Mouse (Mus musculus): ENCODE measurements at regions not wholly inside any gene's neighbourhood (a gene's known extent, or its start where the extent isn't known, plus 50 kb on each side); places are given as distances from the start of the nearest gene placed in this dataset.

GRCm38 (mm10) chr5:52920251-52920650 is 86.4 kb downstream of the Anapc4 start:
- Histone ChIP-seq H3K9me3 (no peaks in the 10 kb centered on the region), H3K27ac (no peak overlapping the region), H3K4me2 (replicated peaks) (no peak overlapping the region), H3K4me3 (replicated peaks) (no peak overlapping the region), H3K9ac (replicated peaks) (no peak overlapping the region), H3K4me1 (replicated peaks) (no peaks in the 10 kb centered on the region), H3K27me3 (no peaks in the 10 kb centered on the region), H3K36me3 (no peaks in the 10 kb centered on the region)
- ATAC-seq = no peak
- 92% methylated on average over 3 of the region's 3 CpGs for WGBS

GRCm38 (mm10) chr5:52920722-52921264 is 87.0 kb downstream of the Anapc4 start:
- Histone ChIP-seq H3K4me2 (replicated peaks) (no peak overlapping the region), H3K9me3 (no peaks in the 10 kb centered on the region), H3K4me1 (replicated peaks) (no peaks in the 10 kb centered on the region), H3K27me3 (no peaks in the 10 kb centered on the region), H3K4me3 (replicated peaks) (no peak overlapping the region), H3K36me3 (no peaks in the 10 kb centered on the region), H3K9ac (replicated peaks) (no peak overlapping the region), H3K27ac (no peak overlapping the region)
- ATAC-seq = no peak
- 87% methylated on average over 7 of the region's 7 CpGs for WGBS

- 72% methylated on average over 6 of the region's 6 CpGs for WGBS
Observed at GRCm38 (mm10) chr5:52925006-52925405, 91.2 kb downstream of the Anapc4 start.

GRCm38 (mm10) chr5:52929690-52930089 is 95.9 kb downstream of the Anapc4 start:
- no peak overlapping the region for H3K9ac ChIP-seq (replicated peaks)
- no peaks in the 10 kb centered on the region for H3K9me3 ChIP-seq
- no peak overlapping the region for H3K4me3 ChIP-seq (replicated peaks)
- H3K27me3 ChIP-seq = no peaks in the 10 kb centered on the region
- no peaks in the 10 kb centered on the region for H3K4me1 ChIP-seq (replicated peaks)
- no peak overlapping the region for H3K27ac ChIP-seq
- WGBS = 80% methylated on average over 8 of the region's 8 CpGs
- H3K4me2 ChIP-seq (replicated peaks) = no peak overlapping the region
- no peaks in the 10 kb centered on the region for H3K36me3 ChIP-seq
- no peak for ATAC-seq

More at GRCm38 (mm10) chr5:52925006-52925405, 91.2 kb downstream of the Anapc4 start:
- Histone ChIP-seq H3K4me1 (replicated peaks) (no peaks in the 10 kb centered on the region), H3K27me3 (no peaks in the 10 kb centered on the region), H3K4me2 (replicated peaks) (no peak overlapping the region), H3K36me3 (no peaks in the 10 kb centered on the region), H3K9ac (replicated peaks) (no peak overlapping the region), H3K9me3 (no peaks in the 10 kb centered on the region), H3K27ac (no peak overlapping the region), H3K4me3 (replicated peaks) (no peak overlapping the region)
- no peak for ATAC-seq

- Histone ChIP-seq H3K4me3 (replicated peaks) (no peak overlapping the region), H3K36me3 (no peaks in the 10 kb centered on the region), H3K27me3 (no peaks in the 10 kb centered on the region), H3K4me1 (replicated peaks) (no peaks in the 10 kb centered on the region), H3K9me3 (no peaks in the 10 kb centered on the region), H3K4me2 (replicated peaks) (no peak overlapping the region), H3K27ac (no peak overlapping the region), H3K9ac (replicated peaks) (no peak overlapping the region)
- ATAC-seq = no peak
- WGBS = 83% methylated on average over 6 of the region's 6 CpGs
Observed at GRCm38 (mm10) chr5:52933291-52933690, 99.5 kb downstream of the Anapc4 start.

GRCm38 (mm10) chr5:52937626-52938025 is 100.3 kb upstream of the Slc34a2 start:
- 83% methylated on average over 1 of the region's 1 CpGs for WGBS
- Histone ChIP-seq H3K4me1 (replicated peaks) (no peaks in the 10 kb centered on the region), H3K27ac (no peak overlapping the region), H3K9me3 (no peaks in the 10 kb centered on the region), H3K4me3 (replicated peaks) (no peak overlapping the region), H3K27me3 (no peaks in the 10 kb centered on the region), H3K36me3 (no peaks in the 10 kb centered on the region), H3K4me2 (replicated peaks) (no peak overlapping the region), H3K9ac (replicated peaks) (no peak overlapping the region)
- no peak for ATAC-seq

- no peaks in the 10 kb centered on the region for H3K36me3 ChIP-seq
- no peak overlapping the region for H3K4me3 ChIP-seq (replicated peaks)
- no peak overlapping the region for H3K9ac ChIP-seq (replicated peaks)
- H3K9me3 ChIP-seq = no peaks in the 10 kb centered on the region
- WGBS = 96% methylated on average over 6 of the region's 6 CpGs
- no peak for ATAC-seq
- no peaks in the 10 kb centered on the region for H3K27me3 ChIP-seq
- H3K4me1 ChIP-seq (replicated peaks) = no peaks in the 10 kb centered on the region
- no peak overlapping the region for H3K4me2 ChIP-seq (replicated peaks)
- no peak overlapping the region for H3K27ac ChIP-seq
Observed at GRCm38 (mm10) chr5:52939994-52940393, 97.9 kb upstream of the Slc34a2 start.

GRCm38 (mm10) chr5:52940645-52941044 is 97.2 kb upstream of the Slc34a2 start:
- Histone ChIP-seq H3K4me3 (replicated peaks) (no peak overlapping the region), H3K4me1 (replicated peaks) (no peaks in the 10 kb centered on the region), H3K9ac (replicated peaks) (no peak overlapping the region), H3K27me3 (no peaks in the 10 kb centered on the region), H3K4me2 (replicated peaks) (no peak overlapping the region), H3K9me3 (no peaks in the 10 kb centered on the region), H3K36me3 (no peaks in the 10 kb centered on the region), H3K27ac (no peak overlapping the region)
- no peak for ATAC-seq
- WGBS = 84% methylated on average over 4 of the region's 4 CpGs

GRCm38 (mm10) chr5:52953875-52954274 is 84.0 kb upstream of the Slc34a2 start:
- WGBS = 68% methylated on average over 8 of the region's 8 CpGs

GRCm38 (mm10) chr5:52954713-52955112 is 83.2 kb upstream of the Slc34a2 start:
- no peaks in the 10 kb centered on the region for H3K9me3 ChIP-seq
- no peak for ATAC-seq
- no peaks in the 10 kb centered on the region for H3K36me3 ChIP-seq
- WGBS = 92% methylated on average over 3 of the region's 3 CpGs
- H3K4me1 ChIP-seq (replicated peaks) = no peaks in the 10 kb centered on the region
- no peak overlapping the region for H3K27ac ChIP-seq
- no peak overlapping the region for H3K4me3 ChIP-seq (replicated peaks)
- no peaks in the 10 kb centered on the region for H3K27me3 ChIP-seq
- no peak overlapping the region for H3K4me2 ChIP-seq (replicated peaks)
- no peak overlapping the region for H3K9ac ChIP-seq (replicated peaks)

More at GRCm38 (mm10) chr5:52953875-52954274, 84.0 kb upstream of the Slc34a2 start:
- Histone ChIP-seq H3K27ac (no peak overlapping the region), H3K9me3 (no peaks in the 10 kb centered on the region), H3K4me2 (replicated peaks) (no peak overlapping the region), H3K36me3 (no peaks in the 10 kb centered on the region), H3K9ac (replicated peaks) (no peak overlapping the region), H3K4me1 (replicated peaks) (no peaks in the 10 kb centered on the region), H3K4me3 (replicated peaks) (no peak overlapping the region), H3K27me3 (no peaks in the 10 kb centered on the region)
- no peak for ATAC-seq

GRCm38 (mm10) chr5:52964209-52964608 is 73.7 kb upstream of the Slc34a2 start:
- Histone ChIP-seq H3K9ac (replicated peaks) (no peak overlapping the region), H3K36me3 (no peaks in the 10 kb centered on the region), H3K9me3 (no peaks in the 10 kb centered on the region), H3K4me2 (replicated peaks) (no peak overlapping the region), H3K4me1 (replicated peaks) (no peaks in the 10 kb centered on the region), H3K27me3 (no peaks in the 10 kb centered on the region), H3K4me3 (replicated peaks) (no peak overlapping the region), H3K27ac (no peak overlapping the region)
- ATAC-seq = no peak
- WGBS = 80% methylated on average over 4 of the region's 4 CpGs

- Histone ChIP-seq H3K27ac (no peak overlapping the region), H3K9me3 (no peaks in the 10 kb centered on the region), H3K4me2 (replicated peaks) (no peak overlapping the region), H3K9ac (replicated peaks) (no peak overlapping the region), H3K36me3 (no peaks in the 10 kb centered on the region), H3K4me1 (replicated peaks) (peaks cover 4% of the 10 kb centered on the region; the same call in 1 of the 2 replicates), H3K27me3 (no peaks in the 10 kb centered on the region), H3K4me3 (replicated peaks) (no peak overlapping the region)
- peak; percentile 62 for ATAC-seq
- WGBS = 33% methylated on average over 5 of the region's 5 CpGs
Observed at GRCm38 (mm10) chr5:52971811-52972210, 66.1 kb upstream of the Slc34a2 start.

- Histone ChIP-seq H3K4me3 (replicated peaks) (no peak overlapping the region), H3K9me3 (no peaks in the 10 kb centered on the region), H3K27me3 (no peaks in the 10 kb centered on the region), H3K4me1 (replicated peaks) (peaks cover 4% of the 10 kb centered on the region; the same call in 1 of the 2 replicates), H3K4me2 (replicated peaks) (no peak overlapping the region), H3K9ac (replicated peaks) (no peak overlapping the region), H3K27ac (no peak overlapping the region), H3K36me3 (no peaks in the 10 kb centered on the region)
- ATAC-seq = no peak
- WGBS = 74% methylated on average over 2 of the region's 2 CpGs
Observed at GRCm38 (mm10) chr5:52973003-52973402, 64.9 kb upstream of the Slc34a2 start.

All from midbrain, embryonic 13.5 days (tissue).